Mouse (Mus musculus): ENCODE results near the gene Tmem247.

Tmem247 gene

DNA sequence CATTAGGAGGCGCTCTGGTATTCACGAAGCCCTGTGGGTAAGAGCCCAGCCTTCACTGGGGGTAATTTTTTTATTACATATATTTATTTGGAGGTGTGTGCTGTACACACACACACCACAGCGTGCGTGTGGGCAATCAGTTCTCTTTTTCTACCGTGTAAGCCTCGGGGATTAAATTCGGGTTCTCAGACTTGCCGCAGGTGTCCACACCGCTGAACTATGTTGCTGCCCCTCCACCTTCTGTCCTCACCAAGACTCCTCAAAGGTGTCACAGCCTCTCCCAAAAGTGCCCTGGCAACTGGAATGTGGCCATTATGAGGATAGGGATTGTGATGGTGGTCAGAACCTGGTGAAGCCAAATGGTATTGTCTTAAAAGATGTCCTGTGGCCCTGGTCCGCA lies at the start of gene Tmem247:
TSS of gene Tmem247 (plus strand) at position 301 of the 400 bp plus-strand sequence.
- no peak for DNase-seq (ENCODE audit: low spot score in 2 of 2)

GRCm38 (mm10) chr17:86870586-86870985 lies 46.6 kb upstream of the Tmem247 start:
- no peak for DNase-seq (ENCODE audit: low spot score in 2 of 2)

GRCm38 (mm10) chr17:86872643-86873042 lies 44.5 kb upstream of the Tmem247 start:
- DNase-seq (ENCODE audit: low spot score in 2 of 2) = no peak

DNA sequence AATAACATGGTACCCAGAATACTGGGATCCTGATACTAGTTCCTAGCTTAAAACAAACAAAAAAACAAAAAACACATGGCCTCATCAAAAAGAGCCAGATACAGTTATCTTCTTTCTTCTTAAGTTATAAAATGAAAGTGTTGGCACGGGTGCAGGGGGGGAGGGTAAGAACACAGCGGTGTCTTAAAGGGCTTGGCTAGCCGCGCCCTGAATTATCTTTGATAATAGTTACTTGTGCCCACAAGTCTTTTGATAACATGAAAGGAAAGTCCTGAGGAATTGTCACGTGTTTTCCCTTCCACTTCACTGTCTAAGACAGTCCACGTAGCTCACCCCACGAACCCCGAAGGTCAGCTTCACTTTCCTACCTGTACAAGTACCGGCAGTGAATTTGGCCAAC lies 40.2 kb upstream of the Tmem247 start:
- no peak for DNase-seq (ENCODE audit: low spot score in 2 of 2)

DNA sequence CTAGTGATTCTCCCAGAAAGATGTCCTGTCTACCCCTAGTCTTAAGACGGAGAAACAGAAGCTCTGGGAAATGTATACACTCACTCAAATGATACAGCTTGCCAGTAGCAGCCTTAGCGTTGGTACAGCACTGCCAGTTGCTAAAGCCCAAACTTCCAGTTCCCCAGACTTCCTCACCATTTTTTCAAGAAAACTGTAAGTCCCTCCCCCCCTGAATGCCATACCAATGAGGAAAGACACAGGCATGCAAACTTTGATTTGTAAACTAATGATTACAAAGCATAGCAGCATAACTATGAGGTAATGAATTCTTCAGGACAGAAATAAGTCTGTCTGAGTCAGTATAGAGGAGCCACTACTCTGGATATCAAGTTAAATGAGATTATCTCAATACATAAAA lies 39.4 kb upstream of the Tmem247 start:
- no peak for DNase-seq (ENCODE audit: low spot score in 2 of 2)

GRCm38 (mm10) chr17:86880056-86880455 lies 37.1 kb upstream of the Tmem247 start:
- DNase-seq (ENCODE audit: low spot score in 2 of 2) = no peak

GRCm38 (mm10) chr17:86880461-86881044 lies 36.6 kb upstream of the Tmem247 start:
- no peak for DNase-seq (ENCODE audit: low spot score in 2 of 2)

DNA sequence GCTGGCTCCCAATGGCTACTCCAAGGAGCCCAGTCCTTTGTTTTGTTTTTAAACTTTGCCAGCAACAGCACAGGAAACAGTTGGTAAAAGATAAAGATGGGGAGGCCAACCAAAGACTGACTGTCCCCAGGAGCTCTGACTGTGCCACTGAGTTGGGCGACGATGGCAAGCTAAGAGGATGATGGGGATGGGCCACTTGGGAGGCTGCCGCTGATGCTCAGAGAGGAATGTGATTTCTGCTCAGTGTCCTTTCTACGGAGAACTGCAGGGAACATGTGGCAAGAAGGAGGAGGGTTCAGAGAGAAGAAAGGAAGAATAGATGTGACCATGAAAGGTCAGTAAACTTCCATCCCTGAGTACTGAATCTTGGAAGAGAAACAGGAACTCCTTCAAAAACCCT lies 22.0 kb upstream of the Tmem247 start:
- DNase-seq (ENCODE audit: low spot score in 2 of 2) = no peak

DNA sequence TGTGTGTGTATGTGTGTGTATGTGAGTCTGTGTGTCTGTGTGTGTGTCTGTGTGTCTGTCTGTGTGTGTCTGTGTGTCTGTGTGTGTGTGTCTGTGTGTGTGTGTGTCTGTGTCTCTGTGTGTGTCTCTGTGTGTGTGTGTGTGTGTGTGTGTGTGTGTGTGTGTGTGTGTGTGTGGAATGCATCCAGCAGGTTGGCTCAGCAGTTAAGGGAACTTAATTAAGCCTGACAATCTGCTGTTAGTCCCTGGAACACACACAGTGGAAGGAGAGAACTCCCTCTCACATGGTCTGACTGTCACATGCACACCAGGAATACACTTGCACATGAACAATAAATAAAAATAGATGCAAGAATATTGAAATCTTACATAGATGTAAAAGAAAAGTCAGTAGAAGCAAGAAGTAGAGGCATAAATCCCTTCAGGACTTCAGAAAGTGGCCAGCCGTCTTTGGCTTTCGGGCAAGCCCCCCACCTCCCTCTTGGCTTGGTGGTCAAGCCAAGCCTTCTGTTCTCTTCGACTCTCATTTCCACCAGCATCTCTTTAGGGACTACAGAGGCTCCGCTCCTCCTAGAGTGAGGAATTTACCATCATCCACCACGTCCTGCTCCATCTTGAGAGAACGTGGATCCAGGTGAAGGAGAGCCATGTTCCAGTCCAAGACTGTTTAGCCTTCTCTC lies 19.5 kb upstream of the Tmem247 start:
- DNase-seq (ENCODE audit: low spot score in 2 of 2) = no peak

DNA sequence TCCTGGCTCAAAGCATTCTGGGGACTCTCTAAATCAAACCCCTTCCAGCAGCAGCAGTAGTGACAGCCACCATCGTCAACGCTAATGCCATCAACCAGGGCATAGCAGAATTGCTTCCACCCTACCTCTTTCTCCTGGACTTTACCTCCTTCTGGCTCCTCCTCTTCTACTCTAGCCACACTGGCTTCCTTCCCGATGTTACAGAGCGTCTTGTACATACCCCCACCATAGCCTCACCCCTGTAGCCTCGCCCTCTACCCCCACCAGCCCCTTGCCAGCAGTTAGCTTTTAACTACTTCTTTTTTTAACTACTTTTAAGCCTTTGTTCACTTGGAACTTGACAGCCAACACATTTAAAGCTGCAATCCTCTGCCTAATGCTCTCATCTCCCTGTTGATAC lies 17.3 kb upstream of the Tmem247 start:
- DNase-seq (ENCODE audit: low spot score in 2 of 2) = no peak

DNA sequence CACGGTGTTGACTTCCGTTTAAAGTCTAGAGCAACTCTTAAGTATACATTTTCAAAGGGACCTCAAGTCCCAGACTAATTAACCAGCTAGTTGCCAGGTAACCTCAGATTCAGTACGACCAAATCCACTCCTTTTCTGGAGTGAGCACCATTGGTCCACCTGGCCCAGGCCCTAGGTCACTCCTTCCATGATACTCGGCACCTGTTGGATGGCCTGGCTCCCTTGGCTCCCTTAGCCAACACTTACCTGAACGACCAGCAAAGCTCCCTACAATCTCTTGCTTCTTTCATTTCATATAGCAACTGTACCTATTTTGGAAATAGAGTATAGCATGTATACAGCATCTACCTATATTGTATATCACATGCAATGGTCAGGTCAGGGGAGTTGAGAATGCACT lies 16.6 kb upstream of the Tmem247 start:
- no peak for DNase-seq (ENCODE audit: low spot score in 2 of 2)

GRCm38 (mm10) chr17:86902399-86903067 lies 14.6 kb upstream of the Tmem247 start:
- DNase-seq (ENCODE audit: low spot score in 2 of 2) = no peak

- peak in 1 of 2 experiments; percentile 17 for DNase-seq (ENCODE audit: low spot score in 2 of 2)
Observed at GRCm38 (mm10) chr17:86903596-86903995, 13.6 kb upstream of the Tmem247 start.

DNA sequence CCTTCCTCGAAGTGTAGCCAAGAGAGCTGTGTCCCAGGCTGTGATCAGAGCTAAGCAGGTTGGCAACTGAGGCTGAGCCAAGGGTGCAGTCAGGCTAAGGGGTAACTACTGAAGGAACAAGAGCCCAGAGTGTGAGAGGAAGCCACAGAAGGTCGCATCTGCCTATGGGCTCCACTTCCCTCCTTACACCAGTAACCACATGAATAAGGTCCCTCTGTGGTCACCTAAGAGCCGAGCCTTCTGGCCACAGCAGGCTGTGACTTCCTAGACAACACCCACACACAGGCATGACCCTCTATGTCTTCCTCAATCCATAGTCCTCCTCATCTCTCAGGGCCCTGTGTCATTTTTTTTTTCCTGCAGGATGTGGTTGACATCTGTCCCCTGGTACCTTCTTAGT lies 12.9 kb upstream of the Tmem247 start:
- no peak for DNase-seq (ENCODE audit: low spot score in 2 of 2)

DNA sequence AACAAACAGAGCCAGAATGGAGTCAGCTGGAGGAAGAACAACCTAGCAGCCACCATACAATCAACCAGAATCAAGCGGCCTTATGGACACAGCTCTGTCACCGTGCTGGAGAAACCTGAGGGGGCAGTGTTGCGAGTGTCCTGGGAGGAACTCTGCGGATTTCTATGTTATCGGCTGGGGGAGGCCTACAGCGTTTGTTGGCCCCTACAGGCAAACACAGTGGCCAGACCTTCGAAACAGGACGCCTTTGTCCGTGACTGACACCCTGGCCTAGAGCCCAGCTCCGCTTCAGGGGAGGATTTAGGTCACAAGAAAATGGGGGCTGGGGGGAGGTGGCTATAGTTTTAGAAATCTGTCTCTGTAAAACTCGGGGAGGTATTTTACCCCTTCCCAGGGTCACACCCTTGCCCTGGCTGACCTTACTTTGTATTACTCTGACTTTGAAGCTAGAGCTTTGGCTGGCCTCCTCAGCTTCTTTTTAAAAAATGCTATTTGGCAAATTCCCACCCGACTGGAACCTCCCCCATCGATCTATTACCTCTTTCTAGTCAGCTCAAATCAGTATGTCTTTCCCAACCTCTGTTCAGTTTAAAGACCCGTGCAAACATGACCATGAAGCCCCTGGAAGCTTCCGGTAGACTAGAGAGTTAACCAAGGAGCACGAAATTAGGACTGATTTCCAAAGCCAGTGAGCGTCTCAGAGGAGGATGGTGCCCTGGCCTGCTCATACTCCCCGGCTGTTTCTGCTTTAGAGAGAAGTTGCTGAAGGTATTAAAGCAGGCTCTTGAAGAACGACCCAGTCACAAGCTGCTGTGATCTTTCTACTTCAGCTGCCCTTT lies 11.6 kb upstream of the Tmem247 start:
- no peak for DNase-seq (ENCODE audit: low spot score in 2 of 2)

DNA sequence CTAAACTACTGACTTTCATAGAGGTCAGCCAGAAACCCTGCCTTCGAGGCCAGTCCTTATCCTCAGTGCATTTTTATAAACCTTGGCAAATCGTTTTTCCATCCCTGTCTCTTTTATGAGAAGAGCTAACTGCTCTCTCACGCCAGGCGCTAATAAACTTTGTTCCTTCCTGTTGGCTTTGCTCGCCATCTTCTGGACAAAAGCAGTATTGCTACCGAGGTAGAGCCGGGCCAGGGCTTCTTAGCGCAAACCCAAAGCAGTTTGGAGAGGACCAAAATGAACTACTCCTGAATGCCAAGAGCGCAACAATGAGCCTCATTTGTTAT lies 11.0 kb upstream of the Tmem247 start:
- peak in 1 of 2 experiments; percentile 59 for DNase-seq (ENCODE audit: low spot score in 2 of 2)

GRCm38 (mm10) chr17:86906601-86907000 lies 10.5 kb upstream of the Tmem247 start:
- DNase-seq (ENCODE audit: low spot score in 2 of 2) = no peak

GRCm38 (mm10) chr17:86907092-86907491 lies 10.1 kb upstream of the Tmem247 start:
- DNase-seq (ENCODE audit: low spot score in 2 of 2) = no peak

GRCm38 (mm10) chr17:86908316-86908715 lies 8.8 kb upstream of the Tmem247 start:
- DNase-seq (ENCODE audit: low spot score in 2 of 2) = no peak

DNA sequence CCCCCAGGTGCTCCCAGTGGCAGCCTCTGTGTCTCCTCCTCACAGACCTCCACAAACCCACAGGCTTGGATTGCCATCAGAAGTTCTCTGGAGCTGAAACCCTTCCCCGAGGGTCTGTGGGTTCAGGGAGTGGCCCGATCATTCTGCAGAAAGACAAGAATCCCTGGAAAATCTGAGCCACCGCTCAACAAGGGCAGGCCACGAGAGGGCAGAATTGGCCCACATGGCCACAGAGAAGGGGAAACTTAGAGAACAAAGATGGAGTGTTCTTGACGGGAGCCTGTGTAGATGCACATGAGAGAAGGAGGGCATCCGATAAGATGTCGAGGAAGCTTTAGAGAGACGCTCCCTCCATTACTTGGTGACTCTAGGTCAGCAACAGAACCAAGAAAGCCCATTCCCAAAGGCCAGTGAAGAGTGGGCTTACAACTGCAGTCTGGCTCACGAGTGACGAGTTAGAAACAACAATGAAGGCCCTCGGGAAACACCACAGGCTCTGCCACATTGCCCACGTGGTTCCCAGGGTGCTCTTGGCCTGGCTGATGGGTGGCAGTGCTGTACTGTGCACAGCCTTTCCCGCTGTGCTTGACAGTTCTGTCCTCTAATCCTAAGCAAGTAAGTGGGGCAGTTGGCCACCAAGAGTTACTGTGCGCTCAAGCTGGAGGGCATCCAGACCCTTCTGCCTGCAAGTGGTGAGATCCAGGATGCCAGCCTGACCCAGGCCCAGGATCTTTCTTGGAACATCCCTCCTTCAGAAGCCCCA lies 7.2 kb upstream of the Tmem247 start:
- DNase-seq (ENCODE audit: low spot score in 2 of 2) = no peak

DNA sequence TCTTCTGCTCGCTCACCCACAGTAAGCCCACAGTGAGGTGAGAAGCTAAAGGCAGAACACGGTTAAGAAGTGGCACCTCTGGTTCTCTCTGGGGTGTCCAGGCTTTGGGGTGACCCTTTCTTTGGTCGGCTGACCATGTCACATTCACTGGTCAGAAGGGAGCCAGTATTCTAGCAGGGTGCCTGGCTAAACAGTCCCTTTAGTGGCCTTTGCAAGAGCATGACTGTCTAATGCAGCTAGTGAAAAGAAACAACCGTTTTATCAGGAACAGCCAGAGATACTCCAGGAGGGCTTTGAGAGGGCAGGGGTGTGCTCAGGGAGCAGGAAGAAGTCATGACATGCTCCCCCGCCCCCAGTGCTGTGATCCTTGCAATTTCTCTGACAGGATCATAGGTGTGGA lies 5.9 kb upstream of the Tmem247 start:
- DNase-seq (ENCODE audit: low spot score in 2 of 2) = no peak
